Mouse (Mus musculus) megakaryocyte progenitor cell, adult 5-6 weeks (primary cell): ENCODE results near the gene Ninl. TPM values are rescaled to one million over a fixed set of nuclear protein-coding genes. Genes with fewer than 3 reads are reported as not detected.
"Not testable (repeated sequence)": the region's sequence is repeated elsewhere in the genome, so short reads cannot be mapped to it uniquely, and the experiment has no call there.

ENCODE experiments used
- ATAC-seq: replicated peaks from 2 replicates; pipeline ENCODE4 v1.8.0; 2016; ENCODE audit warnings: mild to moderate bottlenecking, moderate TSS enrichment, inconsistent platforms; ENCODE audit not compliant: poor library complexity
- total RNA-seq, 2 experiments: library from RNA; stranded (forward) in 1 of 2; stranded (reverse) in 1 of 2; fragments of 157-497, 149-512 nt in 1 of 2; fragments of 200-1000 nt in 1 of 2; gene quantifications; 2 replicates each; pipeline versions ENCODE4 v1.2.3 to v1.2.4; 2015 to 2017

Ninl gene
- total RNA-seq, 2 experiments from 2014 or later = 0.84 to 1.2 TPM

DNA sequence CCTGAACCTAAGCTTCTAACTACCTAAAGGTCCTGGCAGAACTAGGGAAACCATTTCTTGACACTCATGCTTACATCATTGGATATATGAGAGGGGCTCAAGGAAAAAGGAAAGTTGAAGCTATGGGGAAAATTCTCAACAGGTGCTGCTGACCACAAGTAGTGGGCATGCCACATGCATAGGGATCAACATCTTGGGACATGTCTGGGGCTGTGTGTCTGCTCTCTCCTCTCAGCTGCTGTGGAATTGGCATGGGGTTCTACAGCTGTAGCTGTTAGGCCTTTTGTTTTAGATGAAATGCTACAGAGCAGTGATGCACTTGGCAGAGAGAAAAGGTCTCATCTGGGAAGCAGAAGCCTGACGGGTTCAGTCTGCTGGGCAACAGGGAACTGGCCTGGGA lies 83.3 kb downstream of the Ninl start:
- no peak for ATAC-seq

DNA sequence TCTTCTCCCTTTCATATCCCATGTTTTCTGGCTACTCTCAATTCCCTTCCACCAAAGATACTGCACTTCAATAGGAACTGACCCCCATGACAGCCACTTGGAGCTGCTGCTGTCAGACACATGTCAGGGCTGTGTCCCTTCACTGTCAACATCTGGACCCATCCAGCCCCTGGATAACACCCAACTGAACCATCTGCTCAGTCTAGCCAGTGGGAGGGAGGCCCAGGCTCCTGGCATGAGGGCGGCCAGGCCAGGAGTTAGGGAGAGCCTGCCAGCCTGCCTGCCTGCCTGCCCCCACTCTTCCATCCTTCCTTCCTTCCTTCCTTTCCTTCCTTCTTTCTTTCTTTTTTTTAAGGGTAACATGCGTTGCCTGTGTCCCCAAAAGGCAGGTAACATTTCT lies 88.0 kb downstream of the Ninl start:
- ATAC-seq = no peak

DNA sequence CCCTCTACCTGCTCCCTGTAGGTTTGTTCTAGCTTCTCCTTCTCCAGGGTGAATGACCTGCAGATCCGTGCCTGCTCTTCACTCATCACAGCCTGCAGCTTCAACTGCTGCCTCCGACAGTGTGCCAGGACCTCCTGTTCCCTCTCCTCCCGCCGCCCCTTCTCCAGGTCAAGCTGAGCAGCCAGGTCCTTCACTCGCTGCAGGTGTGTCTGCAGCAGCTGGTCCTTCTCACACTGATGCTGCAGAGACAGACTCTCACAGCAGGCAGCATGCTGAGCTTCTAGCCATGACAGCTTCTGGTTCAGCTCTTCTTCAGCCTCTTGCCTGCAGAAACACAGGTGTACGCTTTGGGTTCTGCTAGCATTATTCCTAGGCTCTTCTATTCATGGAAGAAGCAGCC lies 89.1 kb downstream of the Ninl start:
- ATAC-seq = no peak

DNA sequence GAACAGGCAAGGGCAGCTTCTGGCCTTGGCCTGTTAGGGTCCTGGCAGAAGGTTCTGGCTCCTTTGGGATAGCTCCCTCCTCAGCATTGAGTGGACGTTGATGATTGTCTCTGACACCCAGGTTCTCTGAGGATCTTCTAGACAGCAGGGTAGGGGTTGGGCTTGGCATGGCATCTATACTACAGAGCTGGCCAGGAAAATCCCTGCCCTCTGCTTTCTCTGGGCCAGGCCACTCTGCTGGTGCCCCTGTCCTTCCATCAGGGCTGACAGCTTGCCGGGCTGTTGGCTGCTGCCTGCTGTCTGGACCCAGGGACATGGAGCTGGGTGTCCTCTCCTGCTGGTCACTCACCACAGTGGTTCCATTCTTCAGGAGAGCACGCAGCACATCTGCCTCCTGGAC lies 89.5 kb downstream of the Ninl start:
- no peak for ATAC-seq

DNA sequence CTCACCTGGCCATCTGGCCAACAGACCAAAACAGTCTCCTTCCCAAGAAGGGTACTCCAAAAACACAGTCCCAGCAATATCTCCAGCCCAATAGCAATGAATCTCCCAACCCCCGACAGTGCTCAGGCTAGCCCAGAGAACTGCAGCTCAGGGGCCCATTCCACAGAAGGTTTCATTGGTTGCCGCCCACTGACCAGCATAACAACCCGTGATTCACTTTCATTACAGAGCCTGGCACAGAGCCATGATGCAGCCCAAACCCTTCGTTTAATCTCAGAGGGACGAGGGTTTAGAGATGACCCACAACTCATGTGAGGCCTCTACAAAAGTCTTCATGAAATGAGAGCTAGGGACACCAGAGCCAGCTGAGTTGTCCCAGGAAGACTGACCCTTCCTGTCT lies 90.4 kb downstream of the Ninl start:
- no peak for ATAC-seq

DNA sequence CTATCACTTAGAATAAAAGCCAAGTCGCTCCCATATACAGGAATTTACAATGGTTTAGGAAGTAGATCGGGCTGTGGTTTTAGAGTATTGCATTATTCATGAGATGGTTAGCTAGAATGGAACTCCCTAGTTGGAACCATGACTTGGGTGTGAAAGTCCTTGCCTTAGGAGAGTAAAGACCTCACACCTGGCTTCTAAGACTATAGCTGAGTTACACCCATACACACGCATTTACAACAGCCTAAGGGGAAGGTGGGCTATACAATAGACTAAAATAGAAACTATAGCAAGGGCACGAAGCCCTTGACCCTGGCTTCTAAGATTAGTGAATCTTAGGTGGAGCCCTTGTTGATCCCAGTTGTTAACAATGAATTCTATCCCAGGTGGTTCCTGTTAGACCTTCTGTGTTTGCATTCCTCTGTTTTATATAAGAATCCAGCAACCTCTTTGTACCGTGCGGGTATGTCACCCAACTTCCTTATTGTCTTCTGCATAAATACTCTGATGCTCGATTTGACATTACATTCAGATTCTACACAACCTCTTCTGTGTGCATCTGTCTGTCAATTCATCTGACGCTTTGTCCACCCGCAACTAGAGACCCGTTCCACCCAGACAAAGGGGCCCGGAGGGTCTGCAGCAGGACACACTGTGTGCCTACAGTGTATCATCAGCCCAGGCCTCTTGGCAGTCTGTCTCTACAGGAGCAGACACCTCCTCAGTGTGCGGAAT lies 91.1 kb downstream of the Ninl start:
- ATAC-seq = not testable (repeated sequence)

DNA sequence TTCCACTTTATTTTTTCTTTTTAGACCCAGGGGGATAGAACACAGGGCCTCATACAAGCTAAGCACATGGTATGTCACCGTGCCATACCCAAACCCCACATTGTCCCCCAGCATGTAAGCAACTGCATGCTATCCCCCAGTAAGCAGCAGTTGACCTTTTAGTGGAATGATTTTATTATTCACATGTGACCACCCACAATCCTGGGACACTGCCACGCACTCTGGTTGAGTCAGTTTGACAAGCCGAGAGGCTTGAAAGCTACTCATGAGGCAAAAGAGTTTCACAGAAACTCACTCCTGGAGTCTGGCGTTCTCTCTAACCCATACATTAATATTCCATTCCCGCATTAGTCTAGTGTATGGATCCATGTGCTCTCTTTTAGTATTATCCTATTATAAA lies 91.8 kb downstream of the Ninl start:
- ATAC-seq = not testable (repeated sequence)

DNA sequence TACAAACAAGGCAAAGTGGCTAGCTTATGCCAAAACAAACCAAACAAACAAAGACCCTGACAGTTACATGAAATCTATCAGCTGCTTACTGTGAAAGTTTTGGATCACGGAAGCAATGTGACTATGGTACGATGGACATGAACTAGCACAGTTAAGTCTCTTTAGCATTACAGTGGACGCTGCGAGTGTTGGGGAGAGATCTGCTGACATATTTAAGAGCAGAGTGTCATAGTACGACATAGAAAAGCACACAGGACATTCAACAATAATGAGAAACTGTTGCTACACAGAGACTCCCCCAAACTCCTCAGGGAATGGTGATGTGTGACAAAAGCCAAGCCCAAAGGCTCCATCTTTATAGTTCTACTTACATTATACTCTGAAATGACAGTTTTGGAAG lies 95.2 kb downstream of the Ninl start:
- ATAC-seq = no peak

DNA sequence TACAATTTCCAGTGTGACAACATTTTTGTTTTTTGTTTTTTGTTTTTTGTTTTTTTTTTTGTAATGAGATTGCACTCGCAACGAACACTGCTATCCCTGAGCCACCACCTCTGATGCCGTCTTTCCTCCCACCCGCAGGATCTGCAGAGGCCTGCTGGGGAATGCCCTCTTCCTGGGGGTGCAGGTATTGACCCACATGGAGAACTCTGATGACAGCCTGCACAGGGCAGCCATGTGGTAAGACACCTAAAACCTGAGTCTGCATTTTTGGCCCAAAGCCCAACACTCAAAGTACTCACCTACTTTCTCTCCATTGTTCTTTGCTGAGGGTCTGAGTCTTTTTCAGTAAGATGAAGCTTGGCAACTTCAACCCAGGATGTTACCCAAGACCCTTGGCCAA lies 104.5 kb downstream of the Ninl start:
- ATAC-seq = no peak

DNA sequence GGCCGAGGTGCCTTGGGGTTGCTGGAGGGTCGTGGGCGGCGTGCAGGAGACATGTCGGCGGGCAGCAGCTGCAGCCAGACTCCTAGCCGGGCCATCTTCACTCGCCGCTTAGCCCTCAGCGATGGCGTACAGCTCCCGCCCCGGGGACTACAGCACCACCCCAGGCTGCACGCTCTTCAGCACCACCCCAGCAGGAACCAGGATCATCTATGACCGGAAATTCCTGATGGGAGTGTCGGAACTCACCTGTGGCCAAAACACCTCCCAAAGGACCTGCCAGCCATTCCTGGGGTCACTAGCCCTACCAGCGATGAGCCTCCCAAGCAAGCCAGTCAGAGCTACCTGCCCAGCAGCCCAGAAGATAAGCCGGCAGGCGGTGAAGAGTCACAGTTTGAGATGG lies 105.7 kb downstream of the Ninl start:
- 0 out of 2 replicates have a peak, but pooled peaks have one; percentile 27 for ATAC-seq

DNA sequence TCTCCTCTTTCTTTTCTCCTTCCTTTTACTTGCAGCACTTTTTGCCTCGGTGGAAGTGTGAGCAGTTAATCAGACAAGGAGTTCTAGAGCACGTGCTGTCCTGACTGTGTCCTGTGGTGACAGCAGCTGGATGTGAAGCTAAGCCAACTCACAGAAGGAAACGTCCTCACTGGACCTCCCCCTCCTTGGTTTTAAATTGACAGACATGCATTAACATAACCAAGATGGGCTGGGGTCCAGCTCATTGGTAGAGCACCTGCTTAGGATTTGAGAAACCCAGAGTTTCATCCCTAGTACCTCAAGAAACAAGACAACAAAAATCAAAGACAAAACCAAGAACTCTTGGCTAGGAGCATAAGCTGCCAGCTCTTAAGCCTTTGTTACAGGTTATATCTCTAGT lies 108.4 kb downstream of the Ninl start:
- ATAC-seq = no peak

DNA sequence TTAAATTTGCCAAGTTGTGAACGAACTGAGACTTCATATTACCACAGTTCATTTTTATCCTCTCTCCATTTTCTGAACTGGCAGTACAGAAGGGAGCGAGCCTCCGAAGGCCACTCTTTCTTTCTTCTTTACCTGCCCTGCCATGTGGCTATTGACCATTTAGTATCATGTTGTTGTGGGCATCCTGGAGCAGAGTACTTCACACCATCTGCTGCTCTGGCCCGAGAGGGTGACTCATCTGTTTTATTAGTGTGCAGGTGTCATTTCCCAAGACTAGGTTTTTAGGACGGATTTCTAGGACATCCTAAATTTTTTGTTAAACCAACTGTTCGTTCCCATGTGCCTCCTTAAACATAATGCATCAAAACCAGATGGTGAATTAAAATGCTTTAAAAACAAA lies 110.0 kb downstream of the Ninl start:
- no peak for ATAC-seq

DNA sequence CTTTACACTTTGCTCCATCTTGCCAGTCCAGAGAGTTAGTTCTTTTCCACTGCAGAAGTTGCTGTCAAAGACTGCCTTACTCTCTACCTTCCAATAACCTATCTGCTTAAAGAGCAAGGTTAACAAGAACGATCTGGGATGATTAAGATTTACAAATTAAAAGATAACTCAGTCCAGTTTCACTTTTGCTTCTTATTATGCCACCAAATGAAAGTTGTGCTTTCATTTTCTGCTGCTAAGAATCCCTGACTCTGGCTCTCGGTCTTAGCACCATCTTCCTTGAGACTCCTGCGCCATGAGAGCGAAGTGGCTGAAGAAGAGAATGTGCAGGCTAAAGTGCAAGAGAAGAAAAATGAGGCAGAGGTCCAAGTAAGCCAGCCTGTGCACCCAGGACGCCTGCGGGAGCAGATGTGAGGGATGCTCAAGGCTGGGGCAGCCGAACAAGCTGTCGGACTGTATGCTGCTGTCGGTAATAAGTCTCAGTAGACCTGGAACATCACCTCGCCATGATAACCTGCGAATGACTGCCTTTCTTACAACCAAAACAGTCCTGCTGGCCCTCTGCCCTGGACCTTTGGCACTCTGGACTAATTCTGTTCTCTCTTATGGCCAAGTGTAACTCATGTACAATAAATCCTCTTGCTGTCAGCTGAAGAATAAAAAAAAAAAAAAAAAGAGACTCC lies 112.0 kb downstream of the Ninl start:
- no peak for ATAC-seq

DNA sequence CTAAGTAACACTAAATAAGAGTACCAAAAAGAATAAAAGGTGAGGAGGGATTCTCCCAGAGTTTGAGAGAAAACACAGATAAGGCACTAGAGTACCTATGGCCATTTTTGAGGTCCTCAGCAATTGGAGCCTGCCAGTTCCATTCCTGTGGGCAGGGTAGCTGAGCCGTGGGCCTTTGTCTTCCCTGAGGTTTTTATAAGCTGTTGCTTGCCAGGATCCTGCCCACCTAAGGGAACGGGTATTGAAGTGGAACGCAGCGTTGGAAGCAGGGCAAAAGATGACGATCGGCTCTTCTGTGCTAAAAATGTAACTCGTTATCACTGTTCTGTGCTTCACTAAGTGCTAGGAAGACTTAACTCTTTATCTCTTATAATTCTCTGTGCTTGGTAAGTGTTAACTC lies 115.7 kb downstream of the Ninl start:
- ATAC-seq = no peak

DNA sequence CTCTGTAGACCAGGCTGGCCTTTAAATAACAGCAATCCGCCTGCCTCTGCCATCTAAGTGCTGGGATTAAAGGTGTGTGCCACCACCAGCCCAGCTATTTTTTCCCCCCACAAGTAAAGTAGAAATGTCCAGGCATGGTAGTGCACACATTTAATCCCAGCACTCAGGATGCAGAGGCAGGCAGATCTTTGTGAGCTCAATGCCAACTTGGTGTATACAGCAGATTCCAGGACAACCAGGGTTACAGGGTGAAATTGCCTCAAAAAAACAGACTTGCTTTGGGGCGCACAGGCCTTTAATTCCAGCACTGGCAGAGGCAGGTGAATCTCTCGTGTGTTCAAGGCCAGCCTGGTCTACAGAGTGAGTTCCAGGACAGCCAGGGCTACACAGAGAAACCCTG lies 116.2 kb downstream of the Ninl start:
- ATAC-seq = no peak

DNA sequence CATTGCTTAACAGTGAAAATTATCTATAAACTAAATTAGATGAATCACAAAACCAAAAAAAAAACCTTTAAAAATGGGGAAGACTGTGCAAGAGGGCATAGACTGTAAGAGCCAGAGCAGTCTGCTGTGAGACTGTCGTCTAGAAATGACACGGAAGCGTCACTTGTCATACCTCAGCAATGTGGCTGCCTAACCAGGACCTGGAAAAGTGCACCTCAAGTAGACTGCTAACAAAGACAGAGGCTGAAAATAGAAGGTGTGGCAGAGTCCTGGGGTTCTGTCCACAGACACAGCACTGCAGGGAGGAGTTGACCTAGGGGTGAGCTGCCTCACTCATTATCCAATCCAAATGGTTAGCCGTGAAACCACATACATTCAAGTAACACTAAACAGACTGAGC lies 117.0 kb downstream of the Ninl start:
- ATAC-seq = no peak; the same call in 1 of the 2 replicates

DNA sequence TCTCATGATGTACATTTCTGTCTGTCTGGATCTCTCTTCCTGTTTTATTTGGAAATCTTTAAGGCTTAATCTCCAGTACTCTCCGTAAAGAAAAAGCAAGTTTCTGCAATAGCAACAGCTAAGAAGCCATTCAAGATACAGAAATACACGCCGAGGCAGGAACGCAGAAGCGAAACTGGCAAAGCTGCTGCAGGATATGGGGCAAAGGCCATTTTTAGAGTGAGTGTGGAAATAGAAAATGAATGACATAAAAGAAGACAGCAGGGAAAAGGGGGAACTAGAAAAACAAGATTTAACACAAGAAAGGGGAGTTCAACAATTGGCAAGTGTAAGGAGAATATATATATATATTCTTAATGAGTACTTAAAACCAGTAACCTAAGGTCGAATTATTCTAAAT lies 117.5 kb downstream of the Ninl start:
- ATAC-seq = peak; percentile 95

DNA sequence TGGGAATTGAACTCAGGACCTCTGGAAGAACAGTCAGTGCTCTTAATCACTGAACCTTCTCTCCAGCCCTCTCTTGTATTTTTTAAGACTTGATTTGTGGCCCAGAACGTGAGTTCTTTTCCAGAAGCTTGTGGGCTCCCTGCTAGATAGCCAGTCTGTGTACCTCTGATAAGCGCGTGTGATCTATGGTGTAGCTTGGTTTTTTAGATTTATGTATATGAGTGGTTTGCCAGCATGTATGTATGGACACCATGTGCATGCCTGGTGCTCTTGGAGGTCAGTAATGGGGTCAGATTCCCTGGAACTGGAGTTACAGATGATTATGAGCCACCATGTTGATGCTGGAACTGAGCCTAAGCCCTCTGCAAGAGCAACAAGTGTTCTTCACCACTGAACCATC lies 118.6 kb downstream of the Ninl start:
- ATAC-seq = 0 out of 2 replicates have a peak, but pooled peaks have one; percentile 9

DNA sequence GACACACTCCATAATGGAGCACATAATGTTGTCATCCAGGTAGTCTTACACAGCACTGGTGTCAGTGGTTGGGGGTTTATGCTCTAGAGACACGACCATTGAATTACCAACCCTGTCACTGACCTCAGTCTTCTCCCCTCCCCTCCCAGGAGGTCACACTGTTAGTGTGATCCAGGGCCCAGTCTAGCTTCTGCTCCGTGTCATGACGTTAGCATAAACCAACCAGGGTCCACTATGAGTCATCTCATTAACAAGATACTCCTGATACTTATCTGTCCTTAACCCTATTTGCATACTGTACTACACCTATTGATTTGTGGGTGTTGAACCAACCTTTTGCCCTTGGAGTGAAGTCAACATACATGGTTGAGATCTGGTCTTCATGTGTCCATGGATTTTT lies 120.5 kb downstream of the Ninl start:
- ATAC-seq = no peak

DNA sequence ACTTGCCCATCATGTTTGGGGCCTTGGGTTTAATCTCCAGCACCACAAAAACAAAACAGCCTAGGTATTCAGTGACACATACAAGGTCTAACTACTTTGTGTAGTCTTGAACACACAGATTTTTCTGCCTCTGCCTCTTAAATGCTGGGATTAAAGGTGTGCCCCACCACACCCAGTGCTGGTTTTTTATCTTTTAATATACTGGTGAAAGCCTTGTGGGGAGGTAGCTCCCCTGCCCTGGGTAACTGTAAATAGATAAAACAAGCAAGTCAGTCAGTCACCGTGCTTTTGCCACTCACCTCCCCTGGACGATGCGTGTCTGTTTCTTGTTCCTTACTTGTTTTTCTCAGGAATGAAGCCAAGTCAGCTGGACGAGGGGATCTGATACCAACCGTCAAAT lies 123.4 kb downstream of the Ninl start:
- peak; percentile 18; the same call in 1 of the 2 replicates for ATAC-seq

DNA sequence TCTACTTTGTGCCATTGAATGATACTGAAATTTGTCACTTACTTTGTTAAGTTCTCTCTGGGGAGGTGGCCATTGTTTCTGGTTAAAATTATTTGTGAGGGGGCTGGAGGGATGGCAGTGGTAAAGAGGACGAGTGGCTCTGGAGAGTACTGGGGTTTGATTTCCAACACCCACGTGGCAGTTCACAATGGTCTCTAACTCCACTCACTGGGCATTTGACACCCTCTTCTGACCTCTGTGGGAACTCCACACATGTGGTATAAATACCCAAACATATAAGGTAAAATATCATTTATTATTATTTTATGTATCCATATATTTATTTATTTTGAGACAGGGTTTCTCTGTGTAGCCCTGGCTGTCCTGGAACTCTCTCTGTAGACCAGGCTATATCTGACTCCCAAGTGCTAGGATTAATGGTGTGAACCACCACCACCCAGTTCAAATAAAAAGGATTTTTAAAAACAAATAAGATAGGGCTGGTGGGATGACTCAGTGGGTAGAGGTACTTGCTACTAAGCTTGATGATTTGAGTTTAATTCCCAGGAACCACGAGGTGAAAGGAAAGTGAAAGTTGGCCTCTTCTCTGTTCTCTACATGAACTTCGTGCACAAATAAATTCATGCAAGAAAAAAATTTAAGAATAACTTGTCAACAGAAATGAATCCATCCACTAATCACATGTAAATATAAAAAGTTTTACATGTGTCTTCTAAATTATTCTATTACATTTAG lies 124.2 kb downstream of the Ninl start:
- ATAC-seq = no peak

DNA sequence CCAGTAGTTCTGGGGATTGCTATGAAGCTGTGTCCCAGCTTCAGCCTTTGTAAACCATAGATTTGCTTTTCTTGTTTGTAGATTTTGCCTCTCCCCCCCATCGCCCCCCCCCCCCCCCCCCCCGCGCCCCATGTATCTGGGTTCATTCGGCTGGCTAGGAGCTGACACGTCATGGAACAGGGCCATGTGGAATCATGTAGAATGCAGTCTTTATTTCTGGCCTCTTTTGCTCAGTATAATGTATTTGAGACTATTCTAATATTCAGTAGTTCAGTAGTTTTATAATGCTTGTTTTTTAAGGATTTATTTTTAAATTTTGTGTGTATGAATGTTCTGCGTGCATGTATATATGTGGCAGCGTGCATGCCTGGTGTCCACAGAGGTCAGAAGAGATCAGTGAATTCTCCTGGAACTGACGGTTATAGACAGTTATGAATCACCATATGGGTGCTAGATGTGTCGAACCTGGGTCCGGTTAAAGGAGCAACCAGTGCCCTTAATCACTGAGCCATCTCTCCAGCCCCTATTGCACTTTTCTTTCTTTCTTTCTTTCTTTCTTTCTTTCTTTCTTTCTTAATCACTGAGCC lies 128.8 kb downstream of the Ninl start:
- peak; percentile 15; the same call in 1 of the 2 replicates for ATAC-seq
